Mouse (Mus musculus) kidney, adult 2 months (tissue): ENCODE data around the gene Heatr4.

Experiments
- CTCF ChIP-seq: fragments of 200-500 bp; conservative IDR thresholded peaks from 2 replicates; pipeline ENCODE4 v1.5.1; 2011; ENCODE audit warnings: low read depth, mild to moderate bottlenecking, control low read depth, low read length, moderate library complexity, mixed read lengths; ENCODE audit not compliant: insufficient read depth, insufficient read length
- POLR2A ChIP-seq: fragments of 200-500 bp; IDR thresholded peaks from one replicate; pipeline ENCODE4 v1.6.1; 2011; ENCODE audit warnings: low read depth, low read length, control low read depth

- TF ChIP-seq POLR2A (no peak), CTCF (no peak)
Measured at GRCm38 (mm10) chr12:83950493-83950839, 34.2 kb downstream of the Heatr4 start, which contains the start of gene Riox1.
